Mouse (Mus musculus): Measurements from ENCODE around the gene 2210408I21Rik. TPM values are rescaled to one million over a fixed set of nuclear protein-coding genes. Genes with fewer than 3 reads are reported as not detected.
A peak's percentile ranks its signal among the peaks of the same experiment; 100 is the strongest.

Gene 2210408I21Rik
- polyA plus RNA-seq, 1 experiment from 2014 or later = 12.2 TPM

DNA sequence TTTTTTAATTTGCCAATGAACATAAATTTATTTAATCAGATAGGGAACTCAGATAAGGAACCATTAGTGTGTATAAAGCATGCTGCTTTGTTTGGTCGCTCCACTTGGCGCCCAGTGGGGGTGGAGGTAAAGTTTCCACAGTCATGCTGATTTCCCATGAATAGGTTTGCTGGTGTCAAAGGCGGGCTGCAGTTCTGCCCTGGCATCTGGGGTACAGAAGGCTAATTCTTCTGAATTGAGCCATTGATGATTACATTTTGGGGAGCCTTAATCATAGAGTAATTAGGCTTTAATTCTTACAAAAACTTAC, 413.0 kb downstream of the 2210408I21Rik start:
- H3K4me1 ChIP-seq = peaks cover 20% of the 10 kb centered on the region
- WGBS = 5% methylated on average over 3 of the region's 3 CpGs
- H3K9me3 ChIP-seq = no peaks in the 10 kb centered on the region
- peaks cover 30% of the 10 kb centered on the region; the same call in 1 of the 2 replicates for H3K27me3 ChIP-seq (ENCODE audit: poor library complexity, severe bottlenecking)
- DNase-seq (ENCODE audit: extremely low spot score, low spot score) = peak; percentile 58
- H3K36me3 ChIP-seq (replicated peaks) = no peaks in the 10 kb centered on the region
- H3K27ac ChIP-seq = peak overlapping the region; percentile 81
- peak overlapping the region; percentile 16; the same call in 1 of the 2 replicates for H3K4me3 ChIP-seq

DNA sequence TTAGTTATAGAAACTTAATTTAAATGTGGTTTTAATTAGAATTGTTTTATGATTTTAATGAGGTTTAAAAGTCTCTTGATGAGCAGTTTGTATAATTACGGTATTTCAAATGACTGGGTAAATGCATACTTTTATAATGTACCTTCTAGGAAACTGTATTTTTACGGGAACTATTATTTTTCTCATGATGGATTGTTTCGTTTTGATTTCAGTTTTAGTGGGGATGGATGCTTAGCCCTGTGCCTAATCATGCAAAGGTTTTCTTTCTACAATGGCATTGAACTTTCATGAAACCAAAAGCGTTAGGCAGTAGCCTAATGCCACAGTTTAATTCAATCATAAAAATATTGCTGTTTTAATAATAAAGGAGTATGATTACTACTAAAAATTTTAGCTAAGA, 413.4 kb downstream of the 2210408I21Rik start:
- peaks cover 30% of the 10 kb centered on the region; the same call in 1 of the 2 replicates for H3K27me3 ChIP-seq (ENCODE audit: poor library complexity, severe bottlenecking)
- H3K4me1 ChIP-seq = peaks cover 20% of the 10 kb centered on the region
- no peaks in the 10 kb centered on the region for H3K36me3 ChIP-seq (replicated peaks)
- no peak for DNase-seq (ENCODE audit: extremely low spot score, low spot score)
- WGBS = 46% methylated on average over 4 of the region's 4 CpGs
- H3K9me3 ChIP-seq = no peaks in the 10 kb centered on the region
- no peak overlapping the region for H3K27ac ChIP-seq
- no peak overlapping the region for H3K4me3 ChIP-seq

DNA sequence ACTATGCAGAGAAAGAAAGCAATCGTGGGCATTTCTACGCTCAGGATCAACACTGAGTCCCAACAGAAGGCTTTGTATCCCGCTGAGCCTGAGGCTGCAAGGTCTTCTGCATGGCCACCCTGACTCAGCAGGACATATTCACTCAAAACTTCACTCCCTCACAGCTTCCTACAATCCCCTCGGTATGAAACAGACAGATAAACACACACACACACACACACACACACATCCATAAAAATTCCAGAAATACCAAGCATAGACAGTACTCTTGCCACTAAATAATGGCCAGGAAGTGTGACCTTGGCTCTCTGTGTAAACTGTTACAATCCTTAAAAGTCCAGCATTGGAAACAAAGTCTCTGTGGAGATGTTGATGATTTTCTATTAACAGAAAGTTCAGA, 458.7 kb downstream of the 2210408I21Rik start:
- WGBS = 78% methylated on average over 4 of the region's 4 CpGs
- H3K9me3 ChIP-seq = peaks cover 11% of the 10 kb centered on the region; the same call in 1 of the 2 replicates

DNA sequence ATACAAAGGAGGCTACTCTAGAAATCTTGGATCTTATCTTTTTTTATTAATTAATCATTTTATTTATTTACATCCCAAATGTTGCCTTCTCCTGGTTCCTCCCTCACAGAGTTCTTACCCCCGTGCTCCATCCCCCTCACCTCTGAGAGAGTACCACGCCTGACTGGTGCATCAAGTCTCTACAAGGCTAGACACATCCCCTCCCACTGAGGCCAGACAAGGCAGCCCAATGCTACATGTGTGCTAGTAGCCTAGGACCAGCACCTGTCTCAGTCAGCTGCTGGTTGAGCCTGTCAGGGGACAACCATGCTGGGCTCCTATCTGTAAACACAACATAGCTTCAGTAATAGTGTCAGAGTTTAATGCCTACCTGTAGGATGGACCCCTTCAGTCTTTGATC, 480.0 kb downstream of the 2210408I21Rik start:
- Histone ChIP-seq H3K4me3 (no peak overlapping the region), H3K36me3 (replicated peaks) (no peaks in the 10 kb centered on the region), H3K27me3 (ENCODE audit: poor library complexity, severe bottlenecking) (no peaks in the 10 kb centered on the region), H3K27ac (no peak overlapping the region), H3K9me3 (no peaks in the 10 kb centered on the region), H3K4me1 (no peaks in the 10 kb centered on the region)
- no peak for DNase-seq (ENCODE audit: extremely low spot score, low spot score)
- 88% methylated on average over 2 of the region's 2 CpGs for WGBS

More for the DNA sequence above, 458.7 kb downstream of the 2210408I21Rik start:
- Histone ChIP-seq H3K36me3 (replicated peaks) (no peaks in the 10 kb centered on the region), H3K27me3 (ENCODE audit: poor library complexity, severe bottlenecking) (no peaks in the 10 kb centered on the region), H3K4me3 (no peak overlapping the region), H3K27ac (no peak overlapping the region), H3K4me1 (no peaks in the 10 kb centered on the region)
- DNase-seq (ENCODE audit: extremely low spot score, low spot score) = no peak

Other genes with a start within 250 kb of the 2210408I21Rik start
- gene Slf1, start 67 bp upstream of the 2210408I21Rik start, polyA plus RNA-seq (2016; fragmentation: Nextera tagmentation; extraction: Ambion mirVana) = 50.7 and 51.4 TPM in 2 replicates